Mouse (Mus musculus) small intestine, adult 2 months (tissue): ENCODE results near the gene Rpl36al. TPM values are rescaled to one million over a fixed set of nuclear protein-coding genes. Genes with fewer than 3 reads are reported as not detected.
"Not testable (repeated sequence)": the region's sequence is repeated elsewhere in the genome, so short reads cannot be mapped to it uniquely, and the experiment has no call there.

ENCODE experiments used
- H3K27ac ChIP-seq: fragments of 200-500 bp; 2 replicates; pipeline ENCODE4 v1.5.1; 2012; ENCODE audit warnings: low read depth, low read length, control low read depth, inconsistent platforms; ENCODE audit not compliant: insufficient read depth
- H3K27me3 ChIP-seq: fragments of 200-500 bp; 2 replicates; pipeline ENCODE4 v1.6.1; 2012; ENCODE audit warnings: mild to moderate bottlenecking, moderate library complexity, low read length, inconsistent platforms; ENCODE audit not compliant: control insufficient read depth, insufficient read depth
- H3K36me3 ChIP-seq: fragments of 200-500 bp; 2 replicates; pipeline ENCODE4 v1.6.1; 2012; ENCODE audit warnings: mild to moderate bottlenecking, low read length, control low read depth, inconsistent platforms; ENCODE audit not compliant: control insufficient read depth, insufficient read depth
- H3K4me1 ChIP-seq: fragments of 200-500 bp; 2 replicates; pipeline ENCODE4 v1.6.1; 2012; ENCODE audit warnings: low read length, inconsistent platforms, mixed read lengths; ENCODE audit not compliant: control insufficient read depth, insufficient read depth, insufficient read length
- H3K4me3 ChIP-seq: fragments of 200-500 bp; 2 replicates; pipeline ENCODE4 v1.5.1; 2012; ENCODE audit warnings: low read depth, mild to moderate bottlenecking, control low read depth, inconsistent platforms, low read length, moderate library complexity
- CTCF ChIP-seq: fragments of 200-500 bp; IDR thresholded peaks from 2 replicates; pipeline ENCODE4 v1.5.1; 2012; ENCODE audit warnings: low read depth, mild to moderate bottlenecking, control low read depth, inconsistent platforms, low read length, moderate library complexity, mixed read lengths; ENCODE audit not compliant: insufficient replicate concordance, insufficient read length; ENCODE audit errors: extremely low read depth
- POLR2A ChIP-seq: fragments of 200-500 bp; IDR thresholded peaks from 2 replicates; pipeline ENCODE4 v1.6.1; 2012; ENCODE audit warnings: low read depth, mild to moderate bottlenecking, control low read depth, inconsistent platforms, low read length, moderate library complexity
- WGBS: fragments of 180-500 bp; shearing (Covaris S2); methylation state at CpG from one replicate; pipeline ENCODE4 v1.1.7; 2018; 5-methylcytosine and 5-hydroxymethylcytosine counted together
- polyA plus RNA-seq: library from polyadenylated mRNA; depleted of rRNA; stranded (reverse); fragments of >200 nt; gene quantifications from 2 replicates; pipeline ENCODE4 v1.2.3, GENCODE M21; 2012

Gene Rpl36al
- polyA plus RNA-seq, 1 experiment = 66.4 TPM

DNA sequence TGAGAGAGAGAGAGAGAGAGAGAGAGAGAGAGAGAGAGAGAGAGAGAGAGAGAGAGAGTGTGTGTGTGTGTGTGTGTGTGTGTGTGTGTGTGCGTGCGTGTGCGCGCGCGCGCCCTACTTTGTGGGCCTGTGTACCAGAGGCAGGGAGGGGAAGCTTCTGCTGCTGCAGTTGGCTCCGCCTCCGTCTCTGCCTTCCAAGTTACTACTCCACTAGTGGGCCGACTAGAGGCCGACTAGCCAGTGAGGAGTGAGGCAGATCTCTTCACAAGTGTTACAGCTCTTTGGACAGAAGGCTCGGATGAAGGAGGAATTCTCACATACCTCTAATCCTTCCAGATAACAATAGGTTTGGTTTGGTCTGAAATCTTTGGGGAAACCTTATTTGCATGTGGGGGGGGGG, 4.5 kb downstream of the Rpl36al start:
- 82% methylated on average over 12 of the region's 12 CpGs for WGBS
- H3K36me3 ChIP-seq = peaks cover 8% of the 10 kb centered on the region
- no peak overlapping the region for H3K4me3 ChIP-seq
- TF ChIP-seq CTCF (no peak), POLR2A (no peak)
- no peak overlapping the region for H3K27ac ChIP-seq
- no peaks in the 10 kb centered on the region for H3K4me1 ChIP-seq
- no peaks in the 10 kb centered on the region for H3K27me3 ChIP-seq

DNA sequence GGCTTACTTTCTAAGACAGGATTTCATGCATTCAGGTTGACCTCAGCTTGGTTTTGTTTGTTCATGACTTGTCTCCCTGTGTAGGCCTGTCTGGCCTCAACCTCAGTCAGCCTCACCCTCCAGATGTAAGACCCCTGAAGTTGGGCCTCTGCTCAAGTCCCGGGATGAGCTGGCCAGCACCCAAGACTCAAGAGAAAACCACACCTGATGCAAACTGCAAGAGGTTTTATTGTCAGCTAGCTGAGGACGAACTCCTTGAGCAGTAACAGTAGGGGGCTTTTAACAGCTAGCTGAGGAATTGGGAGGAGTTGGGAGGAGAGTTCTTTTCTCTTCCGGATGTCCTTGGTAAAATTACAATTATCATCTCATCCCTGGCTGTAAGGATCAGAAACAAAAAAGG, 6.4 kb downstream of the Rpl36al start:
- Histone ChIP-seq H3K36me3 (peaks cover 8% of the 10 kb centered on the region), H3K27me3 (no peaks in the 10 kb centered on the region), H3K4me1 (no peaks in the 10 kb centered on the region), H3K4me3 (no peak overlapping the region), H3K27ac (no peak overlapping the region)
- WGBS = 93% methylated on average over 3 of the region's 3 CpGs
- TF ChIP-seq POLR2A (no peak), CTCF (no peak)

DNA sequence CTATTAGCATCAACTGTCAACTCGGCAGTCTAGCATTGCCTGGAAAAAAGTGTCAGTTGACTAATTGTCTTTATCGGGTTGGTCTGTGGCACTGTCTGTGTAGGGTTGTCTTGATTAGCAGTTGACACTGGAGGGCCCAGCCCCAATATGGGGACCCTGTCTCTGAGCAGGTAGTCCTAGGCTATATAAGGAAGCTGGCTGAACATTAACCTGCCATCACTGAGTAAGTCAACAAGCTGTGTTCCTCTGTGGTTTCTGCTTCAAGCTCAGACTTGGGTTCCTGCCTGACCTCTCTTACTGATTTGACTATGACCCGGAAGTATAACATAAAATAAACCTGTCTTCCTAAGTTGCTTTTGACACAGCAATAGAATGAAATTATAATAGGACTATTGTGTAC, 7.9 kb downstream of the Rpl36al start:
- WGBS = 32% methylated on average over 3 of the region's 3 CpGs
- no peak overlapping the region for H3K4me3 ChIP-seq
- TF ChIP-seq CTCF (no peak), POLR2A (no peak)
- no peak overlapping the region for H3K27ac ChIP-seq
- H3K27me3 ChIP-seq = no peaks in the 10 kb centered on the region
- no peaks in the 10 kb centered on the region for H3K4me1 ChIP-seq
- 0 out of 2 replicates have a peak, but pooled peaks cover under 1% of the 10 kb centered on the region for H3K36me3 ChIP-seq

DNA sequence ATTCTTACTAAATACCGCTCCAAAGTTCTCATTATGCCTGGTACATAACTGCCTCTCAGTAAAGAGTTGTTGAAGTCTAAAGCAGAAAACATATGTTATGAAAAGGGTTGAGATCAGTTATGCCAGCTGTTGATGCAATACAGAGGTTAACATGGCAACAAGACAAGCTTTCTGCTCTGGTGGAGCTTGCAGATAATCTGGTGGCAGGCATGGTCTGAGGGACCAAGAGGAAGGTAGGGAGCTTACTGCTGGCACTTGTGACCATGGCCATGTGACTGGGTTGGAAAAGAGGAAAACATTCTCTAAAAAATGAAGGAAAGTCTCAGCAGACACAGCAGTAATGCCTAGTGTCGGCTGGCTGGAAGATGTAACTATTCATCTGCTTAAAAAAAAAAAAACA, 12.6 kb downstream of the Rpl36al start:
- WGBS = 91% methylated on average over 2 of the region's 2 CpGs
- Histone ChIP-seq H3K4me1 (peaks cover 3% of the 10 kb centered on the region; the same call in 1 of the 2 replicates), H3K27me3 (no peaks in the 10 kb centered on the region), H3K27ac (no peak overlapping the region), H3K4me3 (no peak overlapping the region), H3K36me3 (no peaks in the 10 kb centered on the region)
- TF ChIP-seq POLR2A (no peak), CTCF (no peak)

DNA sequence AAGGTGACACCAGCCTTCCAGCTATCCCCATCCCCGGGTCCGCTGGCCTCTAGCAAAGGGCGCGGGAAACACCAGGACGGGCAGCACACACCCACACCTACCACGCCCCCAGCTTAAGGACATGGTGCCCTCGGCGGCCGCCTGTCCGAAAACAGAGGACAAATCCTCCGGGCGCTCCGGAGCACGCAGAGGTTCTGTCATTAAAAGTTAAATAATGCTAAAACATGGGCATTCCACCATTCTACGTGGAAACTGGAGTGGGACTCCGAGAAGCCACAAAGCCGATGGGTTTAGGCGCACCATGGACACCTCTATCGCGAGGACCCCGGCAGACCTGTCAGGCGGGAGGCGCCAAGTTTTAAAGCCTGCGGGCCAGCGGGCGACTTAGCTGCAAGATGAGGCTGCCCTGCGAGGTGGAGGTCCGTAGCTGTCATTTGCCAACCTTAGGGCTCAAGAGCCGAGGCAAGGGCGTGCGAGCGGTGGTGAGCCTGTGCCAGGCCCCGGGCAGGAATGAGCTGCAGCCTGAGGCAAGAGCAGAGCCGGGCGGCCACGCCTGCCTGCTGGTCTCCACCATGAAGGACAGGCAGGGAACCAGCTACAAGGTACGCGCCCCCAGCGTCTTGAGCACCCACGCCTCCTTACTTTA, 15.3 kb downstream of the Rpl36al start, which contains the start of gene Lrr1:
Gene Lrr1 (plus strand): TSS at position 354 of the 646 bp plus-strand sequence.
- under 1% methylated on average over 40 of the region's 40 CpGs for WGBS

DNA sequence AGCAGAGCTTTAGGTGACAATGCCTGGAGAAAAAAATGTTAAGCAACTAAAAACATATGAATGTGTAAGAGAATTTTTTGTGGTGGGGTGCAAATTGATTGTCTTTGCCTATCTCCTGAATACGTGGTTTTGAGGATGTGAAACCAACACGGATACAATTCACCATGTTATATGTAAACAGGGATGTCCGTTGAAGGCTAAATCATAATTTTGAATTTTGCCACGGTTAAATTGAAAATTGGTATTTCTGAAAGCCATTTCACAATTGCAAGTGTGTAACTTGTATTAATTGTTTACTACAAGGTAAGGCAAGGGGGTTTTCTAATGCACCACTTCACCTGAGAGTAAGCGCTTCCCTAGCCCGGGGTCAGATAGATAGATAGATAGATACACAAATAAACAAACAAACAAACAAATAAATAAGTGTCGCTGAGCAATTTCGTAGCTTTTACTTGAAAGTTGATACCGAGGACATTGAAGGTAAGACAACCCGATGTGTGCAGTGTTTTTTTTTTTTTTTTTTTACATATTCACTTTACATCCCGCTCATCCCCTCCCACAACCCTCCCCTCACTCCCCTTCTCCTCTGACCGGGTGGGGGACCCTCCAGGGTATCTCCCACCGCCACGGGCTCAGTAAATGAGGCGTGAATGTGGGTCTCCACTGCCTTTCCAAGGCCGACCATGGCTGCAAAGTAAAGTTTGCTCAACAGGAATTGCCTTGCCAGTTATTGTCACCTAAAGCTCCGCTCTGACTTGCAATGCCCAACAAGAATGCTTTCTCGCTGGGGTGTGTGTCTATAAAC, 16.0 kb downstream of the Rpl36al start:
- WGBS = 9% methylated on average over 18 of the region's 18 CpGs
- Histone ChIP-seq H3K4me1 (peaks cover 3% of the 10 kb centered on the region; the same call in 1 of the 2 replicates), H3K27me3 (no peaks in the 10 kb centered on the region), H3K36me3 (no peaks in the 10 kb centered on the region), H3K4me3 (peak overlapping the region; percentile 88), H3K27ac (no peak overlapping the region)
- TF ChIP-seq POLR2A (no peak), CTCF (no peak)

More for the DNA sequence above, 15.3 kb downstream of the Rpl36al start, which contains the start of gene Lrr1:
- H3K27me3 ChIP-seq = no peaks in the 10 kb centered on the region
- TF ChIP-seq POLR2A = peak; percentile 31; the same call in 1 of the 2 replicates
- peak; percentile 28; the same call in 1 of the 2 replicates for TF ChIP-seq CTCF
- H3K4me1 ChIP-seq = peaks cover 3% of the 10 kb centered on the region; the same call in 1 of the 2 replicates
- H3K36me3 ChIP-seq = no peaks in the 10 kb centered on the region
- H3K27ac ChIP-seq = peak within 1 kb of the TSS; percentile 51; the same call in 1 of the 2 replicates
- peak within 1 kb of the TSS; percentile 88 for H3K4me3 ChIP-seq

DNA sequence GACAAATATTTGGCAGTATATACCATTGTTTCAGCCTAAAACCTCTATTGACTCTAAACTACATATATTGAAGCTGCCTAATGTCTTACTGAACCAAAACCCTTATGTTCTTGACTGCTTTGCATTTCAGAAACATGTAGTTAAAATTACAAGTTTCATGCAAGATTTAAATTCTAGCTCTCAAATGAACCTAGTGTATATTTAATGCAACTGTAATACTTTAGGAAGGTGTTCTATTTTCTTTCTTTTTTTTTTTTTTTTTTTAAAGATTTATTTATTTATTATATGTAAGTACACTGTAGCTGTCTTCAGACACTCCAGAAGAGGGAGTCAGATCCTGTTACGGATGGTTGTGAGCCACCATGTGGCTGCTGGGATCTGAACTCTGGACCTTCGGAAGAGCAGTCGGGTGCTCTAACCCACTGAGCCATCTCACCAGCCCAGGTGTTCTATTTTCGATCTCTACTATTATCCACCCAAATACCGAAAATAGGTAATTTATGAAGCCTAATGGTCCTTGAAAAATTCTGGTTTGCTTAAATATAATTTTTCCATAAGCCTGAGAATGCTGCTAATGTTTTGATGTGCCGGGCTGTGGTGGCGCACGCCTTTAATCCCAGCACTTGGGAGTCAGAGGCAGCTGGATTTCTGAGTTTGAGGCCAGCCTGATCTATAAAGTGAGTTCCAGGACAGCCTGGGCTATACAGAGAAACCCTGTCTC, 16.9 kb downstream of the Rpl36al start:
- not testable (repeated sequence) for H3K4me3 ChIP-seq, H3K27ac ChIP-seq, H3K27me3 ChIP-seq, H3K4me1 ChIP-seq, H3K36me3 ChIP-seq
- WGBS = 82% methylated on average over 8 of the region's 8 CpGs
